Mouse (Mus musculus) heart, adult 9 months (tissue): Measurements from ENCODE around the gene Add3.

ENCODE experiments used
- DNase-seq, 2 experiments: peaks; one replicate each; pipeline ENCODE4 v3.0.0; 2022; ENCODE audit warnings: low spot score in 2 of 2

Gene Add3

DNA sequence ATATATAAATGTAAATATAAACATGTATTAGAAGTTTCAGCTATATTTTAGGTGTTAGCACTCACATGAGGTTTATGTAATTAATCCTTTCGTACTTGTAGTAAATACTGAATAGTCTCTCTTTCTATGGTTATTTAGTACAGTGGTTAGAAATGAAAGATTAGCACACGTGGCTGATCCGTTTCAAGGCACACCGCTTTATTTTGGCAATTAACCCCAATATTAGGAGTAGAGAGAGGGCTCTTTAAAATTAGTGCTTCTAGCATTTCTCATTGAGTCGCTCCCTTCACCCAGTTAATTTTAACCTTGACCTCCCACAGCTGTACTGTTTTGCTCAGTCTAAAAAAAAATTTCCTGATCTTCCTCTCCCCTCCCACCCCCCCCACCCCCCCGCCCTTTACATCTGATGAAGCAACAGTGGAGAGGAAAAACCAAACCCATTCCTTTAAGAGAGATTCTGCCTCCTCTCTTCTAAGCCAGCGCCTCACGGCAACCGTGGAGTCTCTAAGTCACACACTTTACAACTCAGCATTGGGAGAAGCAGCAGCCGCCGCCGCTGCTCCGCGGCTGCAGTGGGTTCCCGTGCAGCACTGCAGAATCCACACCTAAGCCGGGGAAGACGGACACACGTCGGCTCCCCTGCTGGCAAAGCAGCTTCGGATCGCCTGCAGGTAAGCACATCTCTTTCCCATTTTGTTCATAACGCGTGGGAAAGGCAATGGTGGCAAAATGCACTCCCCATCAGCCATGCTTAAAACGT, at the start of gene Add3:
TSS of gene Add3 (plus strand) at position 400 of the 760 bp plus-strand sequence.
- peak; percentile 54 to 59 for DNase-seq

GRCm38 (mm10) chr19:53090677-53091076, 49.6 kb upstream of the Add3 start:
- no peak for DNase-seq

DNA sequence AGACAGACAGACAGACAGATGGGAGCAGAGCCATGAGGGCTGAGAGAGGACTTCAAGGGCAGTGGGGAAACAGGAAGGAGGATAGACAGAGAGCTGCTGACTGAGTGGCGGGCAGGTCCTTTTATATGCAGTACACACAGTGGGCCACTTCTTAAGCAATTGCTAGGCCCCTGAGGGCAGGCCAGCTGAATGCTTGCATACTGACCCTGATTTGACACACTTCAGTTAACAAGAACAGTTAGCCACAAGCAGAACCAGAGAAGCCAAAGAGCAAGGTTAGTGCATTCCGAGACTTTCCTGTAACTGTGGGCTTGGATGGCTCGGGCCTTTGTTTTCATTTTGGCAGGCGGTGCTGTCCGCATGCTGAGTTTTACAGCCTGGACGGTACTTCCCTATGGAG, 48.0 kb upstream of the Add3 start:
- no peak for DNase-seq

DNA sequence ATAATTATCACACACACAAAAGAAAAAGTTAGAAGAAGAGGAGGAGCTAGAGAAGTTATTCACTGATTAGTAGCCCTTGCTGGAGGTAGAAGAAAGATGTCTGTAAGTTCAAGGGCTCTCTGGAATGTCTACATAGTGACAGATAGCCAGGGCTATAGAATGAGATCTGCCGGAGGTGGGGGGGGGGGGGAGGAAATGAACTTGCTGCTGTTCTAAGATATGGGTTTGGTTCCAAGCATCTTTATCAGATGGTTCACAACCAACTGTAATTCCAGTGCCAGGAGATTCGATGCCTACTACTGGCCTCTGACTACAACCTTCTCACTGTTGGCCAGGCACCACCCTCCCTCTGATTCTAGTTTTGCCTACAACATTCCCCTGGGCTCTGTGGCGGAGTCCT, 46.9 kb upstream of the Add3 start:
- no peak for DNase-seq

GRCm38 (mm10) chr19:53094684-53095083, 45.6 kb upstream of the Add3 start:
- DNase-seq = no peak

DNA sequence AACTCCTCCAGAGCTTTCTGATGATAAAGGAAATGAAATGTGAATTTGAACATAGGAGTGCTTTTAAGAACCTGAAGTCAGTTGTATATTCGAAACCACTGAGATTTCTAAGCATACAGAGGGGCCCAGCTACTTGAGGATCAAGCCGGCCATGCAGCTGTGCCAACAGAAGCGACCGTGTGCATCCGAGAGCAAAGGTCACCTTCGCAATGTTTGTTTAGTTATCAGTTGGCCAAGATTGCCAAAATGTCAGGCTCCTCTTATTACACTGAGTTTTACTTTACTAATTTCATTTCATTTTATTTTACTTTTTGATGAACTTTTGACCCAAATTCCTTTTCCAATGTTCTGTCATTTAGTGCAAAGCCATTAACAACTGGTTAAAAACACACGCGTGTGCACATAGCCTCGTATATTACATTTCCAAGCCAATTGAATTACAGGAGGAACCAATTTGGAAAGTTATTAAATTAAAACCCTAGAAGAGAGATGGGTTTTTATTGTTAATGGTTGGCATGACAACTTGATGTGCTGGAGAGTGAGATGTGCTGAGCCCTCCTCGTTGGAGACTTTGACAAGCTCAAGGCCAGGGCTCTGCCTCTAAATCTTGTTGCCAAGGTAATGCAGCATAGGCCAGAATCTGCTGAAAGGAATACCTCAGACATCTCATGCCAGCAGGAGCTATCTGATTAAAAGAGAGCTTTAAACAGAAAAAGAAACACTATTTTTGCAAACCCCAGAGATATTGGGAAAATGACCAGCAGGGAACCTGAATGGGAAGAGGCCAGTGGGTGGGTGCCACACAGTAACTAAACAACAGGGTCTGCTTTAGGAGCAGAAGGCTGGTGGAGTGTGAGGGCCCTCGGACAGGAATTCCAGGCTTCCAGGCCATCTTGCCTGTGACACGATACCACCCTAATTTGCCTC, 38.6 kb upstream of the Add3 start:
- no peak for DNase-seq

- peak; percentile 51 to 61 for DNase-seq
Measured at GRCm38 (mm10) chr19:53105374-53106090, 34.7 kb upstream of the Add3 start.

DNA sequence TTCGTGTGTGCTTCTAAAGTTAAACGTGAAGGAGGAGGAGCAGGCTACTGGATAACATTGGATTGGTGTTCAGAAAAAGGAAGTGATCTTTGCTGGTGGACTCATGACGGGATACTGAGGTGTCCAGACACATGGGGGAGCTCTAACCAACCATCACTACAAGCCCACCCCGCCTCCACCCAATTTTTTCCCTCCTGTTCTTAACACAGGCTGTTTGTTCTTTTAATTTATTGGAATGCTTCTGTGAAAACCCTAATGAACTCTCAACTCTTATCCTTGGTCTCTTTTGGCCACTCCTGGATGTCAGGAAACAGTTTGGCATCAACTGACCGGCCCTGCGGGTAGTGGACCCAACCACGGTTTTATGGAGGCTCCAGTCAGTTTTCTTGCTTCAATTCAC, 33.3 kb upstream of the Add3 start:
- DNase-seq = peak in 1 of 2 experiments; percentile 46

DNA sequence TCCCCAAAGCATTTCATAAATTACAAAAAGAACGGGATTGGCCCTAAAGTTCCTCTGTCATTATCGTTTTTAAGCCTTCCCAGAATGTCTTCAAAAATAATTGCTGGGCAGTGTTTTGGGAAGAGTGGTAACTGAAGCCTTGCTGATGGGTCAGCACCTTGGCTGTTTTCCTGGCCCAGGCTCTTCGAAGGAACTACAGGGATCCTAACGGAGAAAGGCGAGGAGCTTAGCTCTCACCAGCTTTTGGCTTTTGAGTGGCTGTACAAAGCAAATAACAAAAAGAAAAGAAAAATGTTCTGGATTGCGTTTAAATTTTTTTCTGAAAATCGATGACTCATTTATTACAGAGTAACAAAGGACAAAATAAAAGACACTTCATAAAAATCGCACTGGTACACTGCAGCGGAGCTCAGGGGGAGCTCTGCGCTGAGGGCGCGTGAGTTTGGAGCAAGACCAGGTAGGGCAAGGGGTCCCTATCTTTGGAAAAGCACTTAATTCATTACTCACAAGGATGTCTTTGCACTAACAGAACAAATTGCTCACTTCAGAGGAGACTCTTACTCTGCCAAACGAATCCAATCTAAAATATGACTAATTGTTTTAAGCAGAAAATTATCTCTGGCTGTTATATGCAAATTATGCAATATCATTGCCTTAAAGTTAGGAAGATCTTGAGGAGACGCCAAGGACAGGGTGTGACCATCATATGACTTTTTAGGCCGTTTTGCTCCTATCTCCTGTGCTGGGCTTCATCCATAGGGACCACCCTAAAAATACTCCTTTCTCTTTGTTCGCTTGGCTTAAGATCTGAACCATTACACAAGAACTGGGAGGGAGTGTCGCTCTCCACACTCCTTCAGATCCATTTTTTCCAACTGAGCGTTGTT, 32.6 kb upstream of the Add3 start:
- peak; percentile 35 to 51 for DNase-seq

DNA sequence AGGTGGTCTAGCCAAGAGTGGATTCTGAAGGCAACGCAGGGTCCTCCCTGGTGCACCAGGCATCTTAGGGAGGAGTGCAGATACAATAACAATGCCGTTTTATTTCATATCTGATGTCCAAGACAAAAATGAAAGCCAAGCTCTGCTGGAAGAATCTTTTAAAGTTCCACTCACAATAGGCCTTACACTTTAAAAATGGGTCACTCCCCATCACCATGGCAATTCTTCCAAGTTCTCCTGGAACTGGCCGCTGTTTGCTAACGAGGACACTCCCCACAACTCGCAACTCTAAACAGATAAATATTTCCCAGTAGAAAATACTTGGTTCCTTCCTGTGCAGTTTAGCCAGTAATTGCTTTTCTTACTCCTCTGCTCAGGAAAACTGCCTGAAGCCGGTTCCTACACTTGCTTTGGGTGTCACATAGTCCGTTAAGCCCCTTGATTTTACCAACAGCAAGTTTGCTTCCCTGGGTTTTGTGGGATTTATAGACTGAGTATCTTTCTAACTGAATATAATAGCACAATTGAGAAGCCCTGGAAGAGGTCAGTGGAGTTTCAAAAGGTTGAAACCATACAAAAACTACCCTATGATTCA, 28.1 kb upstream of the Add3 start:
- DNase-seq = peak; percentile 46 to 70

DNA sequence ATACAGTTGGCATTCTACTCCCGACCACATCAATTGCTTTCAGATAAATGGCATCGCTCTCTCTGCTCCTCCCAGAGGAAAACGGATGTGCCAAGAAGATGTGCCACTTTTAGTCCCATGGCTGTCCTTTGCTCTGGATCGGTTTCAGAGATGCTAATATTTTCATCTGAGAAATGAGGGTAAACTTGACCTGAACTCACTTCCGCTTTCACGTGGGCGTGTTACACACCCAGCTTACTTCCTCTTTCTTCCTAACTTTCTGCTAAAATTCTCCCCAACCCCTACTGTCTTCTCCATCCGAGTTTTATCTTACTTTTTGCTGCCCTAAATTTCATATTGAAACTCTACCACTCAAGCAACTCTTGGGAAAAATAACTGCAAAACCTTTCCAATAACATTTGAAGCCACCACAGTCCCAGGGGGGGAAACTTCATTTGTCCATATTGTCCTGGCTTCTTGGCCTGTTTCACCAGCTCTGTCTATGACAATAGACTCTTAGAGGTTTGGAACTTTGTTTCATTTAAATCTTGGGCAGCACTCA, 20.9 kb upstream of the Add3 start:
- no peak for DNase-seq

DNA sequence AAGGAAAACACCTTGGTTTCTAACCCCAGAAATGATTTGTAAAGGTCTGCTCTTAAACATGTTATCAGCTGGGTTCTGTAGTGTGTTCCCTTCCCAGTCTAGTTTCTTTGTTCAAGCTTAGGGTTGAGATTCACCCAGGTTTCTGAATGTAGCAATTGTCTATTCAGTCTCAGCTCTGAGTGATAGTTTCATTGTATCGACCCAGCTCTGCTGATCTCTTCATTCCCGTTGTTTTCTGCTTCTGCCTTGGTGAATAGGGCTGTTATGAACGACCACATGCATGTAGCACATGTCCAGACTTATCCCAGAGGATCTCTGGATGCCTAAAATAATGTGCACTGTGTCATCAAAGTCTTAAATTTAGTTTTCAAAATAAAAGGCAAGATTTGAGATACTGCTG, 19.8 kb upstream of the Add3 start:
- DNase-seq = no peak

DNA sequence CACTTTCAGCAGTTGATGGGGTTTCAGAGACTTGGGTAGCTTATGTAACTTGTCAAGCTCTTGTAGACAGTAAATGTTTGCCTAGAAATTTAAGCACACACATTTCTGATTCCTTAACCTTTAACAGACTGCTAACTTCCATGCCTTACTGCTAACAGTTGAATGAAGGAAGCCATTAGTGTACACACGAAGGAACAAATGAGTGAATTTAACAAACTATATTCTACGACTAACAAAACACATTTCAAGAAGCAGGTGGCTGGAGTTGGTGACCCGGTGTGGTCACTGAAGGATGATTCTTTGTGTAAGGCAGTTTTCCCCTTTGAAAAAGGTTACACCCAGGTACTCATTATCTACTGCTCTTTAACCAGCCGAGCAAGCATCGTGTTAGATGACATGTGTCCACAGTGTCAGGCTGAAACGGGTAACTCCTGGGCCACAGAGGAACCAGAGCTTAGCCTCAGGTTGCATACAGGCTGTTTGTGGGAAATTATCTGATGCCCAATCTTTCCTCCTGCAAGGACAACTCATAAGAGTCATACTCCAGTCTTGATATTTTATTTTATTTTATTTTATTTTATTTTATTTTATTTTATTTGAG, 17.5 kb upstream of the Add3 start:
- no peak for DNase-seq

GRCm38 (mm10) chr19:53123301-53123700, 16.9 kb upstream of the Add3 start:
- no peak for DNase-seq

GRCm38 (mm10) chr19:53125679-53126078, 14.6 kb upstream of the Add3 start:
- DNase-seq = peak; percentile 51 to 64

DNA sequence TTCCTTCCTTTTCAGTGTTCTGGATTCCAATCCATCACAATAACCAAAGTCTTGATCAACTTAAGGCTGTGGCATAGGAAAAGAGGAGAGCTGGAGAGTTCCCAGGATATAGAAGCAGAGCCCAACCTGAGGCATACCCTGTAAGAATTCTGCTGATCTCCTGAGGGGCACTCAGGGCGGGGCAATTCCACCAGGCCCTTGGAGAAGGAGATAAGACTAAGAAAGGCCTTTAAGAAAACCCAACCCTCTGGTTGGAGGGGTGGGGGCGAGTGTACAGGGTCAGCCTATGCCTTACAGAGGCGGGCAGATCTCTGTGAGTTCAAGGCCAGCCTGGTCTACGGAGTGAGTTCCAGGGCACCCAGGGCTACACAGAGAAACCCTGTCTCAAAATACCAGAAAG, 13.7 kb upstream of the Add3 start:
- DNase-seq = no peak

GRCm38 (mm10) chr19:53127320-53128291, 12.6 kb upstream of the Add3 start:
- DNase-seq = no peak

- DNase-seq = peak in 1 of 2 experiments; percentile 41
Measured at GRCm38 (mm10) chr19:53128494-53129337, 11.5 kb upstream of the Add3 start.
